Mouse (Mus musculus) monocyte, adult 2 months (primary cell): Measurements from ENCODE around the gene Clic4.
A peak's percentile ranks its signal among the peaks of the same experiment; 100 is the strongest.
"Not testable (repeated sequence)": the region's sequence is repeated elsewhere in the genome, so short reads cannot be mapped to it uniquely, and the experiment has no call there.

Experiments used
- DNase-seq, 2 experiments: peaks; one replicate each; pipeline ENCODE4 v3.0.0; 2022; ENCODE audit warnings: low spot score in 2 of 2, low read depth in 1 of 2

The Clic4 gene

DNA sequence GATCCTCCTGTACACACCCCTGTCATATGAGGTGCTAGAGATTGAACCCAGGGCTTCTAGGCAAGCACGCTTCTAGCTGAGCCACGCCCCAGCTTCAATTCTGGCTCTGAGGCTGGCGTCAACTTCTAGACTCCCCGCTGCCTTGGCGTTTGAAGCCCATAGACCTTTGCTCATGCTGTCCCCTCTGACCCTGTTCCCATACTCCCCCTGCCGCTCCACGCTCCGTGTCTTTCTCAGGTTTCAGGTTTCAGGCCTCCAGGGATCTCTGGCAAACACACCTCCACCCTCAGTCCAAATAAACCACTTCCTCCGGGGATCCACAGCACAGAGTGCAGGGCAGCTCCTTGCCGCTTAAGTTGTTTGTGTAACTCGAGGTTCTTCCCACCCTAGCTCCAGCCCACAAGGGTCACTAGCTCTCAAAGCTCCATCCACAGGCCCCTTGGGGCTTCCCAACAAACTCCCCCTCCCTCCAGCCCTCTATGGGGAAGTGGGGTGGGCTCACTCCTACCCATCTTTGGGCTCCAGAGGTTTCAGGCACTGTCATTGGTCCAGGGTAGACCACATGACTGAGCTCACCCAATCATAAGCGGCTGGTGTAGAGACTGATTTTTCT, 20.0 kb upstream of the Clic4 start:
- DNase-seq, result no peak

- no peak for DNase-seq
Observed at GRCm38 (mm10) chr4:135291841-135292240, 19.2 kb upstream of the Clic4 start.

GRCm38 (mm10) chr4:135291199-135291598, 18.6 kb upstream of the Clic4 start:
- no peak for DNase-seq

- DNase-seq, result no peak
Observed at GRCm38 (mm10) chr4:135287975-135288374, 15.4 kb upstream of the Clic4 start.

DNA sequence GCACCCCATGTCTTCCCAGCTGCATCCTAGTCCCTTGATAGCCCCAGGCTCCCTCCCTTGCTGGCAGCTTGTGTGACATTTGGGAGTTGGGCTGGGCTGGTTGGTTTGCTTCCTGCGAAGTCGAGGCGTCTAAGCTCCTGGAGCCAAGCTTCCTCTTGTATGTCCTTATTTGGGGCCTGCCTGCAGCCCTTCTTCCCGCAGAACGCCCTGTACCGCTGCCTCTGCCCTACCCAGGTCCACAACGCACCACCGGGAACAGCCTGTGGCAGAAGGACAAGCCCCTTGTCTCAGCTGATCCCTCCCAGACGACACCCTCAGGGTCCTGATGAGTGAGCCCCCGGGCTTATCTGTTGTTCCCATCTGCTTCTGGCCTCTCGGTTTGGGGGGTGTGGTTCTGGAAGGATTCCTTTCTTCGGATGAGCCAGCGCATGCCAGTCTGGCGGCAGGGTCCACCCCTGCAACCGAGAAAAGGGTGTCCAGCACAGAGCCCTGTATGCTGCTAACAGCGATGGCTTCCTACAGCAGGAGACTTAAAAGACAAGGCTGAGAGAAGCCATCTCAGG, 14.3 kb upstream of the Clic4 start:
- DNase-seq, result no peak

DNA sequence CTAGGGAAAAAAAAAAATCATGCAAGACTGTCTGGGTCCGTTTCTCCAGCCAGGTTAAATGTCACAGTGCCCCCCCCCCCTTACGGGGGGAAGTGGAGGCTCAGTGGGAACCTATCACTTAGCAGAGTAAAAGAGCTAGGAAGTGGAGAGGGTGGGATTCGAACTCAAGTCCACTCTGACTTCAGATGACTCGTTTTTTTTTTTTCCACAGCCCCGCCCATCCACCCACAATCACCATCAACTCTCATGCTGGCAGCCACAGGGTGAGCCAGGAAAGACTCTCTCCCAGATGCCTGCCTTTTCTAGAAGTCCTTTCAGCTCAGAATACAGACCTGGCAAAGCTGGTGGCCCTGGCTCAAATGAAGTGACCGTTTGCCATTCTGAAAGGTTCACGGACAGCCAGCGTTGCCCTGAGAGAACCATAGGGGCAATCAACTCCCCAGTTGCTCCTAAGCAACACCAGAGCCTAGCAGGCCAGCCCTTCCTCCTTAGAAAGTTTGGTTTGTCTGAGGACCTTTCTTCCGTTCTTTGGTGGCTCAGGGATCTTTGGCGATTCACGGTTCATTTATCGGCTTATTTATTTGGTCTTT, 13.5 kb upstream of the Clic4 start:
- DNase-seq, result no peak

DNA sequence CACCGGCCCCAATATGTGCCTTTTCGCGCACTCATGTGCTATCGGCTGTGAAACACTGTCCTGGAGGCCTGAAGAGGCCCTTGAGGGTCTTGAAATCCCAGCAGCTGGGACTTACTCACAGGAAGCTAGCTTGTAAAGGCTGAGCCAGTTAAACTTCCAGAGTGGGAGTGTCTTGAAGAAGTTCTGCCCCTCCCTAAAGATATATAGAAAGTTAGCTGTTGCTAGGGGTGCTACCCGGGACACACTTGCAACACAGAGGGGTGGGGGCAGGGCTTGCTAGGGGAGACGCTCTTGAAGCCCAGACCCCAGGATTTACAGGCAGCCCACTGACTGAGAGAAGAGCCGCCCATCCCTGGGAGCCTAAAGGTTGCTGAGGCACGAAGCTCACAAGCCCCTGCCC, 12.8 kb upstream of the Clic4 start:
- no peak for DNase-seq

GRCm38 (mm10) chr4:135283875-135284274, 11.3 kb upstream of the Clic4 start:
- DNase-seq, result no peak

DNA sequence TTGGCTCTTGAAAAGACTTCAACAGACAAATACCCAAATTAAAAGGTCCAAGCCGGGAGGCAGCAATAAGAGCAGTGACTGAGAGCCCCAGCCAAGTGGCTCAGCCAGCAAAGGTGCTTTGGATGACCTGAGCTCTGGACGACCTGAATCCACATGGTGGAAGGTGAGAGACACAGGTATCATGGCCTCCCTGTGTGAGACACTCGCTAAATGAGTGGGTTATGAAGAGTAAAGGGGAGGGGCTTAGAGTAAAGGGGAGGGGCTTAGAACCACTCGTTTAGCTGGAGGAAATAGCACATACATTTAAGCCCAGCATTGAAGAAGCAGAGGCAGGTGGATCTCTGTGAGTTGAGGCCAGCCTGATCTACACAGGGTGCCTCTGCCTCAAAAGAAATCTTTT, 10.8 kb upstream of the Clic4 start:
- DNase-seq, result no peak

GRCm38 (mm10) chr4:135282651-135283290, 10.2 kb upstream of the Clic4 start:
- no peak for DNase-seq

- not testable (repeated sequence) for DNase-seq
Observed at GRCm38 (mm10) chr4:135280016-135280415, 7.4 kb upstream of the Clic4 start.

GRCm38 (mm10) chr4:135276681-135277379, 4.2 kb upstream of the Clic4 start:
- DNase-seq, result no peak

DNA sequence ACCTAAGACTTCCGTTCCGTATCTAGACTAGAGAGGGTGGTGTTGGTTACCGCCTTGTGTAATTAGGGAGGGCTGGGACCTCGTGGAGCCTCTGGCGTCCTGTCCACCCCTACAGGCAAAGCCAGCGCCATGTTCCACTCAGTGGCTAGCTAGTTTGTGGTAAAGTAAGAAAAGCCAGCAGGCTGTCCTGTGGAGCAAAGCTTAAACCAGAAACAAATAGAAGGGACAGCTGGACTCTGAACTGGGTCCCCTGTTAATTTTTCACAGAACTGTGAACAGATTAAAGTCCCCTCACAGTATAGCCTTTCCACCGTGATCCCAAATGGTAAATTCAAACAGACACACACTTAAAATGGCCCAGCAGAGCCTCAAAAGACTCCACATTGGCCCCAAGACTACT, 2.1 kb upstream of the Clic4 start:
- DNase-seq, result no peak

DNA sequence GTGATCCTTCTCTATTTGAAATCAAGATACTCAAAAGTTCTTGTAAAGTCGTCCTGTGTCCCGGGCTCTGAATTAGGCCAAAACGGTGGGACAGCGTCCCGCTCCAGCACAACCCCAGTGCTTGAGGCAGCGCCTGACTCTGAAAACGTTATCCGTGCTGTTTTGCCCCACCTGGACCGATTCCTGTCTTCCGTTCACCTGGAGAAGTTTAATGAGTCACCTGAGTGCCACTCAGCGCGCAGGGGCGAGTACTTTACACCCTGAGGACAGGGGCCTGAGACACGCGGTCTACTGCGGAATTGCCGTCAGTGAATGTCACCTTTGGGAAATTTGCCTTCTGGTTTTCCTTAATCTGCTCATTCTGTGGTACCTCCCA, 681 bp upstream of the Clic4 start:
- DNase-seq, result no peak

DNA sequence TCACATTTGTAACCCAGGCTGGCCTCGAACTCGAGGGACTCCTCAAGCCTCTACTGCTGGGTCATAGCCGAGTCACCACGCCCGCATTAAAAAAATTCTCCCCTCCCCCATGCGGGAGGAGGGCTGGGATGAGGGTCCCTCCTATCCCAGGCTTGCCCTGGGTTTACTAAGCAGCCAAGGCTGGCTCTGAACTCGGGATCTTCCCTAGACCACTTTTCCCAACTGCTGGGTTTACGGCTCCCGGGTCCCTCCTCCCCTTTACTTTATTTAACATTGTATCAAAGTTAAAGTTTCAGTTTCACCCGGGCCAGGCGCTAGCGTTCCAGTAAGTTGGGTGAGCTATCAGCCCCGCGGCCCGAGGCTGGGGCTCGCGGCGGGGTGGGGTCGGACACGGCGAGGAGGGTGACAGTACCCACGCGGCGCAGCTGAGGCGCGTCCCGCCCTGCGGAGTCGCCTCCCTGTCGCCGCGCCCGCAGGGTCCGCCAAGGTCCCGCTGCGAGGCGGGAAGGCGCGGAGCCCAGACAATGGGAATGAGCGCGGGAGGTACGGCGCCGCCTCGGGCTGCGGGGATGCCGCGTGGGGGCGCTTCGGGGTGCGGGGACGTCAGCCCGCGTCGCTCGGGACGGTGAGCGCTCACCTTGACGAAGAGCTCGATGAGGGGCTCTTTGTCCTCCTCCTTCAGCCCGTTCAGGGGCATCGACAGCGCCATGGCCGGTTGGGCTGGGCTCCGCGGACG, 565 bp downstream of the Clic4 start:
- DNase-seq, result peak in 1 of 2 experiments; percentile 14

DNA sequence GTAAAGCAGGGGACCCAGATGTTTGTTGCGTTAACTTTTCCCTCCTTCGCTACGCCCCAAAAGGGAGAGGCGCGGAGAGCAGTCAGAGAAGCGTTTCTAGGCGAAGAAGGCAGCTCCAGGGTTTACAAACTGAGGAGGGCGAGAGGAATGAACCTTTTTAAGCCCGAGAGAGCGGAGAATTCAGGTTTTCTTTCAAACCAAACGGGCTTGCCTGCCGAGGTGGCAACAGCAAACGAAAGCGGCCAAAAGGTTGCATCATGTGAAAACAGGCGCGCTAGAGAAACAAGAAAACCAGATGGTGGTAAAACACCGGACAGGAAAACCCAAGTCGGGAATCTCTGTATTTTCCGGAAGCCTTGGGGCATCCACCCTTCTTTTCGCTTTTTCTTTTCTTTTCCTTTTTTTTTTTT, 1.2 kb downstream of the Clic4 start:
- no peak for DNase-seq

GRCm38 (mm10) chr4:135270476-135270875, 2.1 kb downstream of the Clic4 start:
- no peak for DNase-seq

- no peak for DNase-seq
Observed at GRCm38 (mm10) chr4:135269656-135270341, 2.8 kb downstream of the Clic4 start.

DNA sequence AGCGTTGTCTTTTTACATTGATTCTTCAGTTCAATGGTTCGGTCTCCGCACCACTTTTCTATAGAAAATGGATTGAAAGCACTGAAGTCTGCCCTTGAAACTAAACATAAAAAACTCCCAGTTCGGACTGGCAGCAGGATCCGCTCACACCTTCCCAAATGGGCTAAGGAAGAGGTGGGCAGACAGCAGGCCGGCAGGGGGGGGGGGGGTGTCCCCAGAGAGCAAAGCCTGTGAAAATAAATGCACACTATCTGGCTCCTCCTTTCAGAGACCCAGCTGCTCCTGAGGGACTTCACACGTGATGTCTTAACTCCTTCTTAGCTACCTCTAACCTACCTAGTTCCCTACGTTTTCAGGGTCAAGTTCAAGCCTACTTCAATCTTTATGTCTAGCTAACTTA, 5.1 kb downstream of the Clic4 start:
- DNase-seq, result no peak

- no peak for DNase-seq
Observed at GRCm38 (mm10) chr4:135266987-135267386, 5.6 kb downstream of the Clic4 start.

DNA sequence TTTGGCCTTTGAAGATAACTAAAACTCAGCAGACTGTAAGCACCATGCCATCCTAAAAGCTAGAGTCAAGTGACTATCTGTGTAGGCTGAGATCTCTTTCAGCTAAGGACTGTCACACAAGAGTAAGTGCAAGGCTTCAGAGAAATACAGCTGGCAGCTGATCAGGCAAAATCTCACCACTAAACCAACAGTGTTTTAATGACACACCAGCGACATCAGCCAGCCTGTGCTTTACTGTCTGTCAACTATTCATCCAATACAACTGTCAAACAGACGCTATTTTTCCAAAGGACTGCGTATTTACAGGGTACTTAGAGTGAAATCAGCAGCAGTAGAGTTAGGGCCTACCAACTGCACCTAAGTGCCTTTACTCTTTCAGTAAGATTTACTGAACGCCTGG, 12.2 kb downstream of the Clic4 start:
- no peak for DNase-seq
